Mouse (Mus musculus) olfactory bulb, adult 2 months (tissue): ENCODE data around the gene Obsl1.

ENCODE experiments used
- CTCF ChIP-seq: fragments of 200-500 bp; IDR thresholded peaks from 2 replicates; pipeline ENCODE4 v1.5.1; 2012; ENCODE audit warnings: low read depth, mild to moderate bottlenecking, low read length, moderate library complexity; ENCODE audit not compliant: insufficient read depth
- POLR2A ChIP-seq: fragments of 200-500 bp; IDR thresholded peaks from 2 replicates; pipeline ENCODE4 v1.6.1; 2012; ENCODE audit warnings: mild to moderate bottlenecking, low read depth, low read length, moderate library complexity; ENCODE audit not compliant: insufficient read depth

DNA sequence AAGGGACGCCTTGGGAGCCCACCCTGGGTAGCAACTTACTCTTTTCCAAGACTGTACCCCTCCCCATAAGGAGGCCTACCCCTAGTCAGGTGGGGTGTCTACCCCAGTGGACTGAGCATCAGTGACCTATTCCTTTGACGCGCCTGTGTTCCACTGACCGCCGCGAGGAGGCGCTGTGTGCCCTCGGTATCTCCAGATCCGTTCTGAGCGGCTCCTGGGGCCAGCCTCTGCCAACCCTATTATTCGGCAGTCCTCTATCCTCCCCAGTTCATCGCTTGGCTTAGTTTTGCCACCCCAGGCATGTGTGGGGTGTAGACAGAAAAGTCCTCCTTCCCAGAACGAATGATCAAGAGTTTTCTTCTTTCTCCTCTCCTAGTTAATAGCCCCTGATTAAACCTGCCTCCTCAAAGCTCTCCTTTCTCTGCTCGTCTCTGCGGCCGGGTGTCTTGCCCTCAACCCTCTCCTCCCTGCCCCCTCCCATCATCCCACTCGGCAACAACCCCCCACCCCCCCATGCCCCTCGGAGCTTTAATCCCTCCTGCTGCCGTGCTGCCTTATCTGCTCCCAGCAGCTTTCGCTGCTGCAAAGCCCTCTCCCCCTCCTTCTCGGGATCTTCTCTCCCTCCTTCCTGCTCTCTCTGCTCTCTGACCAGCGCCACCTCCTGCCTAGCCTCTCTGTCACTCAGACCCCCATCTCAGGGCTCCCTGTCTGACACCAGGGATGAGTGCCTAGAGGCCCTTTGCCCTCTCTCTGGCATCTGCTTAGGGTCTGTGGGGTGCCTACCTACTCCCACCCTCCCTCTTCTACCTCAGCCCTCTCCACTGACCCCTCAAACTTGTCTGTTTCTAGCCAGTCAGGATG is 60.3 kb downstream of the Obsl1 start:
- TF ChIP-seq POLR2A (no peak), CTCF (peak; percentile 93)
